Mouse (Mus musculus) G1E (cell line): Measurements from ENCODE around the gene Tsfm. TPM values are rescaled to one million over a fixed set of nuclear protein-coding genes. Genes with fewer than 3 reads are reported as not detected.
"Not testable (repeated sequence)": the region's sequence is repeated elsewhere in the genome, so short reads cannot be mapped to it uniquely, and the experiment has no call there.

Experiments
- ATAC-seq: 2 replicates; pipeline ENCODE4 v1.8.0; 2016; ENCODE audit warnings: mild to moderate bottlenecking; ENCODE audit not compliant: insufficient number of reproducible peaks, poor library complexity, low FRiP score, severe bottlenecking; ENCODE audit errors: extremely low read depth
- DNase-seq: peaks from one replicate; pipeline ENCODE4 v3.0.0; 2012; ENCODE audit warnings: low spot score
- H3K27me3 ChIP-seq: 2 replicates; pipeline ENCODE4 v1.6.1; 2012; ENCODE audit warnings: mild to moderate bottlenecking, low read length, inconsistent platforms; ENCODE audit not compliant: insufficient read depth
- H3K36me3 ChIP-seq: replicated peaks from 2 replicates; pipeline ENCODE3; 2012; ENCODE audit warnings: mild to moderate bottlenecking, inconsistent platforms
- H3K4me1 ChIP-seq: 2 replicates; pipeline ENCODE4 v1.6.1; 2012; ENCODE audit warnings: low read depth, low read length, inconsistent platforms, mixed read lengths; ENCODE audit not compliant: insufficient read depth
- H3K4me3 ChIP-seq: 2 replicates; pipeline ENCODE4 v1.5.1; 2012; ENCODE audit warnings: low read depth, mild to moderate bottlenecking, inconsistent platforms, low read length, moderate library complexity, mixed read lengths
- H3K9me3 ChIP-seq: replicated peaks from 2 replicates; pipeline ENCODE4 v1.6.1; 2012; ENCODE audit warnings: inconsistent platforms
- CTCF ChIP-seq: IDR thresholded peaks from 2 replicates; pipeline ENCODE4 v1.5.1; 2012; ENCODE audit warnings: low read depth, low read length, inconsistent platforms, mixed read lengths
- GATA1 ChIP-seq: IDR thresholded peaks from 2 replicates; pipeline ENCODE4 v1.6.1; 2012; ENCODE audit warnings: borderline replicate concordance, low read length, inconsistent platforms, mixed read lengths
- GATA2 ChIP-seq: IDR thresholded peaks from 2 replicates; pipeline ENCODE4 v1.6.1; 2012; ENCODE audit warnings: low read depth, low read length, inconsistent platforms, borderline replicate concordance
- POLR2AphosphoS5 ChIP-seq: IDR thresholded peaks from 2 replicates; pipeline ENCODE4 v1.6.1; 2012; ENCODE audit warnings: low read depth, low read length, inconsistent platforms; ENCODE audit not compliant: insufficient replicate concordance
- TAL1 ChIP-seq: conservative IDR thresholded peaks from 2 replicates; pipeline ENCODE4 v1.6.1; 2012; ENCODE audit warnings: low read depth, low read length, inconsistent platforms, mixed read lengths
- polyA plus RNA-seq: library from polyadenylated mRNA; stranded (reverse); fragments of >175 nt; gene quantifications from 2 replicates; pipeline ENCODE4 v1.2.3, GENCODE M21; 2012
- total RNA-seq, 2 experiments: library from RNA; stranded (forward) in 1 of 2; stranded (reverse) in 1 of 2; fragments of 200-1000 nt in 1 of 2; fragments of >200 nt in 1 of 2; fragmentation: Nextera tagmentation in 1 of 2; gene quantifications; 2 replicates each; pipeline ENCODE4 v1.2.3; 2014 to 2017

The Tsfm gene
- total and polyA plus RNA-seq, 3 experiments: 44.5 to 58.9 (median 53.2) TPM

- ATAC-seq (no peak), DNase-seq (no peak)
- Histone ChIP-seq H3K36me3 (peaks cover 3% of the 10 kb centered on the region), H3K27me3 (peaks cover 58% of the 10 kb centered on the region), H3K4me3 (no peak overlapping the region), H3K4me1 (peaks cover 12% of the 10 kb centered on the region), H3K9me3 (peaks cover 7% of the 10 kb centered on the region)
- TF ChIP-seq GATA2 (no peak), CTCF (no peak), POLR2AphosphoS5 (no peak), GATA1 (no peak), TAL1 (no peak)
Observed at GRCm38 (mm10) chr10:127076082-127076481, 45.4 kb upstream of the Tsfm start.

GRCm38 (mm10) chr10:127075651-127076050 lies 45.0 kb upstream of the Tsfm start:
- H3K27me3 ChIP-seq: peaks cover 54% of the 10 kb centered on the region
- H3K4me1 ChIP-seq: peaks cover 16% of the 10 kb centered on the region
- H3K36me3 ChIP-seq: peaks cover 3% of the 10 kb centered on the region
- peaks cover 7% of the 10 kb centered on the region for H3K9me3 ChIP-seq
- ATAC-seq (no peak), DNase-seq (no peak)
- H3K4me3 ChIP-seq: no peak overlapping the region
- TF ChIP-seq TAL1 (no peak), GATA2 (no peak), POLR2AphosphoS5 (no peak), GATA1 (no peak), CTCF (no peak)

GRCm38 (mm10) chr10:127075080-127075479 lies 44.4 kb upstream of the Tsfm start, which contains the start of gene Agap2:
Gene Agap2, plus strand, starts transcription at chr10:127075284.
- DNase-seq (no peak), ATAC-seq (no peak)
- no peak for TF ChIP-seq TAL1
- no peak for TF ChIP-seq GATA2
- no peak for TF ChIP-seq GATA1
- no peak for TF ChIP-seq CTCF
- TF ChIP-seq POLR2AphosphoS5: no peak
- peaks cover 5% of the 10 kb centered on the region for H3K9me3 ChIP-seq
- H3K4me3 ChIP-seq: no peak within 1 kb of the TSS
- peaks cover 18% of the 10 kb centered on the region for H3K4me1 ChIP-seq
- peaks cover 3% of the 10 kb centered on the region for H3K36me3 ChIP-seq
- H3K27me3 ChIP-seq: peaks cover 48% of the 10 kb centered on the region

GRCm38 (mm10) chr10:127073981-127074380 lies 43.3 kb upstream of the Tsfm start:
- no peak for DNase-seq
- TF ChIP-seq GATA1 (no peak), TAL1 (no peak), CTCF (no peak), GATA2 (no peak)
- H3K9me3 ChIP-seq: no peaks in the 10 kb centered on the region
- no peak overlapping the region for H3K4me3 ChIP-seq
- no peak for ATAC-seq
- H3K27me3 ChIP-seq: peaks cover 39% of the 10 kb centered on the region
- H3K36me3 ChIP-seq: peaks cover 7% of the 10 kb centered on the region
- peaks cover 25% of the 10 kb centered on the region for H3K4me1 ChIP-seq

- not testable (repeated sequence) for DNase-seq, ATAC-seq, H3K4me3 ChIP-seq, H3K9me3 ChIP-seq
- peaks cover 30% of the 10 kb centered on the region for H3K27me3 ChIP-seq
- peaks cover 17% of the 10 kb centered on the region for H3K36me3 ChIP-seq
- peaks cover 35% of the 10 kb centered on the region for H3K4me1 ChIP-seq
Observed at GRCm38 (mm10) chr10:127072969-127073368, 42.3 kb upstream of the Tsfm start.

- not testable (repeated sequence) for DNase-seq, H3K4me3 ChIP-seq, H3K9me3 ChIP-seq, ATAC-seq
- Histone ChIP-seq H3K36me3 (peaks cover 24% of the 10 kb centered on the region), H3K27me3 (peaks cover 23% of the 10 kb centered on the region), H3K4me1 (peaks cover 42% of the 10 kb centered on the region)
Observed at GRCm38 (mm10) chr10:127072270-127072669, 41.6 kb upstream of the Tsfm start.

- Histone ChIP-seq H3K27me3 (peaks cover 14% of the 10 kb centered on the region), H3K4me1 (peaks cover 51% of the 10 kb centered on the region), H3K4me3 (peak overlapping the region; percentile 72; the same call in 1 of the 2 replicates), H3K9me3 (no peaks in the 10 kb centered on the region), H3K36me3 (peaks cover 34% of the 10 kb centered on the region)
- no peak for ATAC-seq
- DNase-seq: no peak
- TF ChIP-seq GATA1 (no peak), CTCF (no peak)
Observed at GRCm38 (mm10) chr10:127071203-127071602, 40.6 kb upstream of the Tsfm start.
